Mouse (Mus musculus) ES-Bruce4 (cell line): ENCODE measurements around the gene Ppp1r9b.
A peak's percentile ranks its signal among the peaks of the same experiment; 100 is the strongest.

Experiments used
- CTCF ChIP-seq: IDR thresholded peaks from one replicate; pipeline ENCODE4 v1.8.1; 2011; ENCODE audit warnings: low read depth, low read length
- EP300 ChIP-seq: IDR thresholded peaks from 2 replicates; pipeline ENCODE4 v1.6.1; 2011; ENCODE audit warnings: low read depth, low read length; ENCODE audit not compliant: insufficient read depth
- POLR2A ChIP-seq: IDR thresholded peaks from one replicate; pipeline ENCODE4 v1.8.1; 2011; ENCODE audit warnings: low read length; ENCODE audit not compliant: insufficient read depth

GRCm38 (mm10) chr11:94990749-94991577 lies at the start of gene Ppp1r9b:
- TF ChIP-seq CTCF (no peak), POLR2A (no peak), EP300 (0 out of 2 replicates have a peak, but pooled peaks have one; percentile 23)
